Mouse (Mus musculus): ENCODE measurements around the gene Fbxl20. TPM values are rescaled to one million over a fixed set of nuclear protein-coding genes. Genes with fewer than 3 reads are reported as not detected.

Gene Fbxl20
- 26.5 and 27.7 TPM in 2 replicates for polyA plus RNA-seq (2012; rRNA removed; ENCODE audit: low replicate concordance)

DNA sequence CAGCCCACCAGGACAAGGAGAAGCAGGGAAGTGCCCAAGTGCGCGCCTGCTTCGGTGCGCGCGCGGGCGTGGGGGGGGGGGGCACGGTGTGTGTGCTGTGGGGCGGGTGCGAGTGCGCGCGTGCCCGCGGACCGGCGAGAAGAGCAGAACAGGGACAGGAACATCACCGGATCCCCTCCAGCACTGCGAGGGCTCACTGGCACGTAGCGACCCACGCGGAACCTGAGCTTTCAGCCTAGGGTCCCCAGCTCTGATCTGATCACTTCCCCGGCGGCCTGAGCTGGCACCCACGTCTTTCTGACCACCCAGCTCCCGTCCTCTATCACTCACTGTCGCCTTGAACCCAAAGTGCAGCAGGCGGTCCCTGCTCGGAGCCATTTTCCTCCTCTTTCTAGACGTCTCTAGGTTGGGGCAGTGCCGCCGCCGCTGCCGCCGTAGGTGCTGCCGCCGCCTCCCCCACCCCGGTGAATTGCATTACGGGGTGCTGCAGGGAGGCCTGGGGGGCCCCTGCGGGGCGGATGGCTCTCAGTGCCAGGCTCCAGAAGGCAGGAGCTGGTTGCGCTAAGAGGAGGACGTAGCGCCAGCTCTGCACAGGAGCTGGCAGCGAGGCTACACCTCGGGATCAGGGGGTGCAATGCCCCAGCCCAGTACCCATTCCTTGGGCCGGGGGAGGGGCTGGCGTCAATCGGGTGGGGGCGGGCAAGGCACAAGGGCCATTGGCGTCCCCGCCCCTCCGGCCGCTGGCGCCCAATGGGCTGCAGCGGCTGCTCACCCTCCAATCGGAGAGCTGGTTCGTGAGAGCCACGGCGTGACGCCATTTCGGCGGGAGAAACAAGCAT, at the start of gene Fbxl20:
TSS of gene Fbxl20 (minus strand) at position 618 of the 839 bp plus-strand sequence.

DNA sequence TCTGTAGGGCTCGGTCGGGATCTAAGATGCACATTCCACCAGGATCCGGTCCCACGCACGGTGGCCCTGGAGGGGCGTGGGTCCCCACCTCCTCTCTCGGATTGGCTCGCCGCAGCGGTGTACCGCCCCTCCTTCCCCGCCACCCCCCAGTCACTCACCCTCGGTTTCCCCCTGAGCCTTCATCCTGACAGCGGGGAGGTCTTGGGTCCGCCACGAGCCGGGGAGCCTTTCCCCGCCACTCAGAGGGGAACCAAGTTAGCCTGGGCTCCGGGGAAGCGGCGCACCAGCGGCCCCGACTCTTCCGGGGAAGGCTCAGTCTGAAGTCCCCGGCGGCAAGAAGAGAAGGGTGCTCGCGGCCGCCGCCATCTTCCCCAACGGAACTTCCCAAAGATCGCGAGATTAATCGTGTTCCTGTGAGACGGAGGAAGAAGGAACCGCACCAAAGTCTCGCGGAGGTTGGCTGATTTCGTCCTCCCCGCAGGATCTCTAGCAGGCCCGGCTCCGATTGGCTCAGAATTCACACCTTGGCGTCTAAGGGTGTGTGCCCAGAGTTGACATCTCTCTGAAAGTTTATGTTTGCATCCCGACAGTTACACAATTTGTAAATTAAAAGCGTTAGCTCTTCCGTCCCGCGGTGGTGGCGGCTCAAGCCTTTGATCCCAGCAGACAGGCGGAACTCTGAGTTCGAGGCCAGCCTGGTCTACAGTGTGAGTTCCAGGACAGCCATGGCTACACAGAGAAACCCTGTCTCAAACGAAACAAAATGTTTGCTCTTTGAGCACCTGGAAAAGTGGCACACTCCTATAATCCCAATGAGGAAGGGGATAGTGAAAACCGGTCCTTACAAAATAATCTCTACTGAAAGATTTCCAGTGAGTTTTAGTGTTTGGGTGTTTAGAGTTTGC, 43.0 kb upstream of the Fbxl20 start, which contains the start of gene Med1:
TSS of gene Med1 (minus strand) at position 393 of the 905 bp plus-strand sequence.

DNA sequence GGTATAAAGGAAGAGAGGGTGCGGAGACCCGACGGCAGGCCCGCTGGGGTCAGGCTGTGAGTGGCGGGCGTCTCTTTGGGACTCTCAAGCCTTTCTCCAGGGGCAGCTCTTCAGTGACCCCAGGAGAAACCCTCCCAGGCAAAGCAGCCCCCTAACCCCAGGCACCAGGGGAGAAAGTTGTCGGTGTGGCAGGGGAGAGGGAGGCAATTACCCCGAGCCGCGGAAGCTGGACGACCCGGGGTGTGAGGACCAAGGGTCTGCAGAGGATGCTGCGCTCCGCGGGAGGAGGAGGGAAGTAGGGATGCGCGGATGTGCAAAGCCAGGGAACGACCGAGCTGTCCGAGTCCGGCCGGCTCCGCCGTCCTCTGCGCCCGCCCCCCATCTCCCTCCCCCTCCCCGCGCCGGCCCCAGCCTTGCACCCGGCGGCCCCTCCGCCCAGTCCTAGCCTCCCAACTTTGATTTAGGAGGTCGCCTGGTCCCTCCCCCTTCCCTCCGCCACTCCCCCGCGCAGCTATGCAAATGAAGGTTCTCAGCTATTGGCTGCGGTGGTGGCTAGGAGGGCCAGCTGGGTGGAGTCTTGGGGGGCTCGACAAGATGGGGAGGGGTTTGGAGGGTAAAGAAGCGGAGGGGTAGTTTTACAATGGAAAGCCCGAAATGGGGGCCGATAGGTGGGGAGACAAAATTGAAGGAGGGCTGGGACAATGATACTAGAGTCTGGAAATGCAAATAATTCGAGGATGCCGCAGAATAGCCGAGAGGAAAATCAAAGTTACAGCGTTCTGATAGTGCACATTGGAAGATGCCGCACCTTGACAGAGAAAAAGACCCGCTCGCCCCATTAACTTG, 97.0 kb downstream of the Fbxl20 start, which contains the start of gene Stac2:
TSS of gene Stac2 (minus strand) at position 474 of the 846 bp plus-strand sequence.

Other genes starting within 250 kb of the Fbxl20 start
- gene Plxdc1, start 164.0 kb downstream of the Fbxl20 start, polyA plus RNA-seq (2012; rRNA removed; ENCODE audit: low replicate concordance), result 5.7 TPM in 2 replicates
- gene Arl5c, start 154.2 kb downstream of the Fbxl20 start, polyA plus RNA-seq (2012; rRNA removed; ENCODE audit: low replicate concordance), result 11.4 and 12.9 TPM in 2 replicates
- 17.6 and 54.6 TPM in 2 replicates for gene Cacnb1, start 127.4 kb downstream of the Fbxl20 start, polyA plus RNA-seq (2012; rRNA removed; ENCODE audit: low replicate concordance)
- 426 and 586 TPM in 2 replicates for gene Rpl19, start 123.7 kb downstream of the Fbxl20 start, polyA plus RNA-seq (2012; rRNA removed; ENCODE audit: low replicate concordance)
- 4.1 and 6.6 TPM in 2 replicates for gene Stac2, start 96.9 kb downstream of the Fbxl20 start, polyA plus RNA-seq (2012; rRNA removed; ENCODE audit: low replicate concordance)
- gene Med1, start 42.9 kb upstream of the Fbxl20 start, polyA plus RNA-seq (2012; rRNA removed; ENCODE audit: low replicate concordance), result 9.8 and 16.1 TPM in 2 replicates
- gene Cdk12, start 52.7 kb upstream of the Fbxl20 start, polyA plus RNA-seq (2012; rRNA removed; ENCODE audit: low replicate concordance), result 12.6 and 17.2 TPM in 2 replicates
- gene Neurod2, start 179.2 kb upstream of the Fbxl20 start, polyA plus RNA-seq (2012; rRNA removed; ENCODE audit: low replicate concordance), result not detected in 2 replicates
- gene Ppp1r1b, start 198.0 kb upstream of the Fbxl20 start, polyA plus RNA-seq (2012; rRNA removed; ENCODE audit: low replicate concordance), result 1.8 and 2.0 TPM in 2 replicates
- 88.0 and 123 TPM in 2 replicates for gene Stard3, start 208.0 kb upstream of the Fbxl20 start, polyA plus RNA-seq (2012; rRNA removed; ENCODE audit: low replicate concordance)
- gene Tcap, start 233.4 kb upstream of the Fbxl20 start, polyA plus RNA-seq (2012; rRNA removed; ENCODE audit: low replicate concordance), result 0.53 and 504 TPM in 2 replicates
- gene Pnmt, start 236.0 kb upstream of the Fbxl20 start, polyA plus RNA-seq (2012; rRNA removed; ENCODE audit: low replicate concordance), result 0.20 TPM in 1 of 2 replicates, not detected in the other